Mouse (Mus musculus) intestine, embryonic 16.5 days (tissue): ENCODE results near the gene Trip4. TPM values are rescaled to one million over a fixed set of nuclear protein-coding genes. Genes with fewer than 3 reads are reported as not detected.
A peak's percentile ranks its signal among the peaks of the same experiment; 100 is the strongest.

Source experiments
- ATAC-seq: fragments of 200-750 bp; cut with Nextera tagmentation; 2 replicates; pipeline ENCODE4 v1.8.0; 2017; ENCODE audit warnings: moderate TSS enrichment, moderate library complexity
- H3K27ac ChIP-seq: fragments of 300-500 bp; sonication (generic); 2 replicates; pipeline ENCODE4 v1.5.1; 2014; ENCODE audit warnings: mild to moderate bottlenecking, low read length
- H3K27me3 ChIP-seq: fragments of 300-500 bp; sonication (generic); replicated peaks from 2 replicates; pipeline ENCODE4 v1.6.1; 2014; ENCODE audit warnings: low read length, control low read depth, mixed read lengths; ENCODE audit not compliant: control insufficient read depth, insufficient read depth
- H3K36me3 ChIP-seq: fragments of 300-500 bp; sonication (generic); 2 replicates; pipeline ENCODE4 v1.6.1; 2014; ENCODE audit warnings: low read length, control low read depth; ENCODE audit not compliant: control insufficient read depth, insufficient read depth
- H3K4me1 ChIP-seq: fragments of 300-500 bp; sonication (generic); 2 replicates; pipeline ENCODE4 v1.6.1; 2014; ENCODE audit warnings: low read length, control low read depth, mixed read lengths; ENCODE audit not compliant: control insufficient read depth, insufficient read depth
- H3K4me2 ChIP-seq: fragments of 300-500 bp; sonication (generic); 2 replicates; pipeline ENCODE4 v1.6.1; 2014; ENCODE audit warnings: low read depth, low read length, control low read depth
- H3K4me3 ChIP-seq: fragments of 300-500 bp; sonication (generic); 2 replicates; pipeline ENCODE4 v1.5.1; 2014; ENCODE audit warnings: mild to moderate bottlenecking, low read length
- H3K9ac ChIP-seq: fragments of 300-500 bp; sonication (generic); 2 replicates; pipeline ENCODE4 v1.6.1; 2014; ENCODE audit warnings: low read depth, low read length
- H3K9me3 ChIP-seq: fragments of 300-500 bp; sonication (generic); 2 replicates; pipeline ENCODE4 v1.6.1; 2016; ENCODE audit warnings: low read length, control low read depth; ENCODE audit not compliant: control insufficient read depth
- WGBS: fragments of 180-500 bp; shearing (Covaris S2); extraction: QIAGEN DNeasy Blood & Tissue Kit; methylation state at CpG from one replicate; pipeline ENCODE4 v1.1.7; 2014; 5-methylcytosine and 5-hydroxymethylcytosine counted together
- polyA plus RNA-seq: library from polyadenylated mRNA; unstranded; fragments of >200 nt; fragmentation: Nextera tagmentation; extraction: Ambion mirVana; gene quantifications from 2 replicates; pipeline ENCODE4 v1.2.1, GENCODE M21; 2015

Trip4 gene
- 20.3 and 22.2 TPM in 2 replicates for polyA plus RNA-seq

DNA sequence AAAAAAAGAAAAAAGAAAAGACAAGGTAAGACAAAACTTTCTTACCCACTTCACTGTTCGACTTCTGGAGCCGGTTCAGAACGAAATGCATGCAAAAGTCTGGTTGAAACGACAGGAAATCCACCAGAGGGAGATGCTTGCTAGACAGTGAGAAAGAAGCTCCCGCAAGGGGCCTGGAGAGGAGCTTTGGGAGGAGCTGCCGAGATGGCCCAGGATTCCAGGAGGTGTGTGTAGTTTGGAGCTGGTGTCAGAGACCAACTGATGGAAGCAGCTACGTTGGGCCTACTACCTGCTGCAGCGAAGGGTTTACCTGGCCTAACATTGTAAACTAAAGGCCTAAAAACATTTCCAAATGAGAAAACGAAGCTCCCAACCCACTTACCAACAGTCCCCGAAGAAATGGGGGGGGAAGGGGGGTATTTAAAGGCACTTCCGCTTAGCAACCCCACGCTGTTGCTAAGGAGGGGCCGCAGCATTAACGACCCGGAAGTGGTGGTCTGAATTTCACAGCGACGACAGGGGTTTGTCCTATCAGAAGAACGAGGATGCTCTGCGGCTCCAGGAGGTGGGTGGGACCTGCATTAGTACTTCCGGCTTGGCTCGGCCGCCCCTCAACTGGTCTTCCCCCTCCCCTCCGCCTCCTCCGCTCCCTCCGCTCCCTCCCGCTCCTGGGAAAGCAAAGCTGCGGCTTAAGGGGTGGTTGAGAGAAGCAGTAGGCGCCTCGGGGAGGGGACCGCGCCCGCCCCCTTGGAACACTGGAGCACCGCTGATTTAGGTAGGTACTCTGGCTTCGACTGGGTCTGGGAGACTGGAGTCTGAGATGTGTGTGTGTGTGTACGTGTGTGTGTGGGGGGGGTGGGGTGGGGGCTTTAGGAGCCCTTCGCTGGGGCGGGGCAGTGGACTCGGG, at the start of gene Trip4, which contains the start of gene Csnk1g1:
Gene Trip4 (minus strand): TSS at position 401 of the 907 bp plus-strand sequence.
Gene Csnk1g1 (plus strand): TSS at position 531 of the 907 bp plus-strand sequence.
- Histone ChIP-seq H3K27ac (peak within 1 kb of the TSS; percentile 94), H3K27me3 (no peaks in the 10 kb centered on the region), H3K9me3 (no peaks in the 10 kb centered on the region), H3K9ac (peak within 1 kb of the TSS; percentile 86), H3K4me3 (peak within 1 kb of the TSS; percentile 83), H3K4me1 (no peaks in the 10 kb centered on the region; the same call in 1 of the 2 replicates), H3K4me2 (peak within 1 kb of the TSS; percentile 70), H3K36me3 (0 out of 2 replicates have a peak, but pooled peaks cover under 1% of the 10 kb centered on the region)
- peak; percentile 99 for ATAC-seq
- whole genome bisulfite sequencing = under 1% methylated on average over 38 of the region's 38 CpGs

DNA sequence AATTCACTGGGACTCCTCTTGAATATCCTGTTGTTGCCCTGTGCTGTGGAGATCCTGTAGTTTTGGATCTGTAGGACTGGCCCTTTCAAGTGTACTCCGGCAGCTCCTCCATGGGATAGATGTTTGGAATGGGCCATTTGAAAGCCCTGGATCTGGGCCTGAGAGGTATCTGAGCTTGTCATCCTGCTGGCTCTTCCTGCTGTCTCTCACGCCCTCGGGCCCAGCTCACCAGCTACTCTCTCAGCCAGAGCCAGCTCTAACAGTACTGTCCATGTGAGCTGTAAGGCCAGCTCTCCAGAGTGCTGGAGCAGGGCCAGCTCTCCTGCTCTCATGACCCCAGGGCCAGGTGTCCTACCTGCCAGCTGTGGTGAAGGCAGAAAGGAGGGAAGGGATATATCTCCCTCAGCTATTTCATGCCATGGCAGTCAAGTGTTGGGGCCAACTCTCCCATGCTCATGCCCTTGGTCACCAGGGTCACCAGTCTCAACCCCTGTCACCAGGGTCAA, 42.5 kb upstream of the Trip4 start:
- no peak overlapping the region for H3K9ac ChIP-seq
- no peak for ATAC-seq
- WGBS = 92% methylated on average over 3 of the region's 3 CpGs
- H3K4me1 ChIP-seq = no peaks in the 10 kb centered on the region
- no peaks in the 10 kb centered on the region for H3K27me3 ChIP-seq
- no peaks in the 10 kb centered on the region for H3K36me3 ChIP-seq
- H3K4me3 ChIP-seq = no peak overlapping the region
- H3K9me3 ChIP-seq = no peaks in the 10 kb centered on the region
- no peak overlapping the region for H3K27ac ChIP-seq
- no peak overlapping the region for H3K4me2 ChIP-seq

DNA sequence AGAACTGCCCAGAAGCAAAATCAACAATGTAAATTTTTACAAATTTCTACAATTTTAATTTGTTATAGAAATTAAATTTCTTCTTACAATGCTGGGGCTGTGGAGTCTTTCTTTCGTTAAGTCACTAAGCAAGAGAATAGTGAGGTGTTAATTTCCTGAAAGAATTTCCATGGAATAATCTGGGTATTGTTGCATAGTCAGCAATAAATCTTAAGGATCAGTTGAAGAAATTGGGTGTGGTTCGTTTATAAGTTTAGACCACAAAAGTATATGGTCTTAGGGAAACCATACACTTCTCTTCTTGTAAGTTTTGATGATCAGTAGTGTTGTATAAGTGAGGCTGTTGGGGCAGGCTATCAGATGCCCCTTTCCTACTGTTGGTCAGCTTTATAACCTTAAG, 29.0 kb upstream of the Trip4 start:
- Histone ChIP-seq H3K4me3 (no peak overlapping the region), H3K27me3 (no peaks in the 10 kb centered on the region), H3K4me2 (no peak overlapping the region), H3K9me3 (no peaks in the 10 kb centered on the region), H3K4me1 (no peaks in the 10 kb centered on the region), H3K27ac (no peak overlapping the region), H3K9ac (no peak overlapping the region), H3K36me3 (no peaks in the 10 kb centered on the region)
- ATAC-seq = no peak
- 89% methylated on average over 2 of the region's 2 CpGs for WGBS

DNA sequence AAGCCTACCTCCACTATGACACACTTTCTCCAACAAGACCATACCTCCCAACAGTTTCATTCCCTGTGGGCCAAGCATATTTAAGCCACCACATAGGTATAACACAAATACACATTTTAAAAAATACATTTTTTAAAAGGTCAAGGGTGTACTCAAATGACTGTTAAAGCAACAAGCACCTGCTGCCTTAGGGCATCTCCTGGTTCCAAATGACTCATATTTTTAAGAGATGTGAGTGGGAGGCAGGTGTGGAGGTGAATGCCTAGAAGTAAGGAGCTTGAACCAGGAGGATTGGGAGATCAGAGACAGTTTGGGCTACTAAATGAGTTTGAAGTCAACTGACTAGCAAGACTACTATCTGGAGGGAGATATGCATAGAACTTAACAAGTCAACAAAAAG, 21.2 kb upstream of the Trip4 start:
- Histone ChIP-seq H3K9ac (no peak overlapping the region), H3K4me1 (no peaks in the 10 kb centered on the region), H3K4me2 (no peak overlapping the region), H3K27ac (no peak overlapping the region), H3K36me3 (no peaks in the 10 kb centered on the region), H3K9me3 (no peaks in the 10 kb centered on the region), H3K4me3 (no peak overlapping the region), H3K27me3 (no peaks in the 10 kb centered on the region)
- no peak for ATAC-seq

DNA sequence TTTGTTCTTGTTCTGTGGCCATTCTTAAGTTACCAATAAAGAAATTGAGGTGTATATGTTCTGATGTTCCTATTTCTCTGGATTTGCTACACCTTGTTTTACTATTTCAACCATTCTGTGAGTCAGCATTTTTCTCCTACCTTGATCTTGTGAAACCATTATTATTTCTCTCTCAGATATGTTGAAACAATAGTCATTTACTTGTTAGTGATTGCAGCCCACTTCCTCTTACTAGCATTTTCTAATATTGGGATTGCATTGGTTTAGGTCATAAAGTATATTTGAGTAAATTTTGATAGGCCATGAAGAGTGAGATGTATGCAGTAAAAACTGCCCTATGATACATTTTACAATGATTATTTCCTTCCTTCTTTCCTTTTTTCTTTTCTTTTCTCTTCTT, 19.9 kb upstream of the Trip4 start:
- H3K9me3 ChIP-seq = no peaks in the 10 kb centered on the region
- no peak overlapping the region for H3K4me3 ChIP-seq
- ATAC-seq = no peak
- no peaks in the 10 kb centered on the region for H3K36me3 ChIP-seq
- no peak overlapping the region for H3K4me2 ChIP-seq
- H3K9ac ChIP-seq = no peak overlapping the region
- H3K27me3 ChIP-seq = no peaks in the 10 kb centered on the region
- H3K27ac ChIP-seq = no peak overlapping the region
- no peaks in the 10 kb centered on the region for H3K4me1 ChIP-seq

DNA sequence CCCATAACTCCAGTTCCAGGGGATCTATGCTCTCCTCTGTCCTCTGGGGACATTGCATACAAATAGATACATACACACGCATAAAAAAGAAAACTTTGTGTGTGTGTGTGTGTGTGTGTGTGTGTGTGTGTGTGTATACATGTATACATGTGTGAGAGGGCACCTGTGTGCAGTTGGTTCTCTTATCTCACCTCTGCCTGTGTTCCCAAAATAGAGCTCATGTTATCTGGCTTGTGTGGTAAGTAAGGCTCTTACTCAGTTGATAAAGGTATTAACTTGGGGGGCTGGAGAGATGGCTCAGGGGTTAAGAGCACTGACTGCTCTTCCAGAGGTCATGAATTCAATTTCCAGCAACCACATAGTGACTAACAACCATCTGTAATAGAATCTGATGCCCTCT, 8.4 kb upstream of the Trip4 start:
- WGBS = 71% methylated on average over 1 of the region's 1 CpGs
- no peaks in the 10 kb centered on the region for H3K4me1 ChIP-seq
- H3K27me3 ChIP-seq = no peaks in the 10 kb centered on the region
- no peaks in the 10 kb centered on the region for H3K9me3 ChIP-seq
- H3K27ac ChIP-seq = no peak overlapping the region
- no peak overlapping the region for H3K4me2 ChIP-seq
- H3K4me3 ChIP-seq = no peak overlapping the region
- no peaks in the 10 kb centered on the region for H3K36me3 ChIP-seq
- no peak for ATAC-seq
- no peak overlapping the region for H3K9ac ChIP-seq

DNA sequence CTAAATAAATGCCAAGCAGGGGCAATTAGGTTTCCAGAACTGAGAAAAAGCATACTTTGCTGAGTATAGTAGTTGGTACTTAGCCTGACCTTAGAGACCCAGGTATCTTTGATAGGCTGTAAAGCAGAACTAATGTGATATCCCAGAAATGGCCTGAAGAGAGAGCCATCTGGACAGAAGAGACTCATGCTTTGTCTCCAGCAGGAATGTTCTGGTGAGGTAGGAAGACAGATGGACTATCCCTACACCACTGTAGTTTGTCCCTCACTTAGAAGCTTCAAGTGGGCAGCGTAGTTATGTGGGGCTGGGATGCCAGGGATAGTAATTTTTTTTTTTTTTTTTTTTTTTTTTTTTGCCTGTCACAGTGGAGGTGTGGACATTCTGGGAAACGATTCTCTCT, 5.4 kb upstream of the Trip4 start:
- no peak overlapping the region for H3K4me3 ChIP-seq
- H3K9ac ChIP-seq = no peak overlapping the region
- no peaks in the 10 kb centered on the region for H3K9me3 ChIP-seq
- H3K4me2 ChIP-seq = no peak overlapping the region
- no peak for ATAC-seq
- H3K4me1 ChIP-seq = no peaks in the 10 kb centered on the region; the same call in 1 of the 2 replicates
- H3K27ac ChIP-seq = no peak overlapping the region
- 80% methylated on average over 2 of the region's 2 CpGs for WGBS
- H3K27me3 ChIP-seq = no peaks in the 10 kb centered on the region
- no peaks in the 10 kb centered on the region for H3K36me3 ChIP-seq

DNA sequence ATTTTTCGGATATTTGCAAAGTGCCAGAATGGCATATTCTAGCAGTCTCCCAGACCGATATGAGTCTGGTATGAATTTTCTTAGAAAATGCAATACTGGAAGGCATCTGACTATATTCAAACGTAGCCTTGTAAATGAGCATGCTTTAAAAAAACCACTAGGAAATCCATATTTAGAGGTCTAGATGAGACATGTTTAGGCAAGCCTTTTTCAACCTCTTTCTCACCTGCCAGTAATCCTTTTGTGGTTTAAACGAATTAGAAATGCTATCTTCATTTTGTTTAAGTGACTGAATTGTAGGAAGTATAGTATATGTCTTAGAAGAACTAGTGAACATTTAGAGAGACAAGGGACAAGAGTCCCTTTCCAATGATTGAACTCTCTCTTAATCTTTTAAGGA, 1.2 kb upstream of the Trip4 start:
- WGBS = 7% methylated on average over 4 of the region's 4 CpGs
- no peaks in the 10 kb centered on the region for H3K9me3 ChIP-seq
- H3K27ac ChIP-seq = peak overlapping the region; percentile 94
- no peaks in the 10 kb centered on the region for H3K36me3 ChIP-seq
- H3K4me2 ChIP-seq = peak overlapping the region; percentile 70
- H3K4me3 ChIP-seq = peak overlapping the region; percentile 83
- no peak for ATAC-seq
- peak overlapping the region; percentile 86 for H3K9ac ChIP-seq
- H3K4me1 ChIP-seq = no peaks in the 10 kb centered on the region; the same call in 1 of the 2 replicates
- no peaks in the 10 kb centered on the region for H3K27me3 ChIP-seq

DNA sequence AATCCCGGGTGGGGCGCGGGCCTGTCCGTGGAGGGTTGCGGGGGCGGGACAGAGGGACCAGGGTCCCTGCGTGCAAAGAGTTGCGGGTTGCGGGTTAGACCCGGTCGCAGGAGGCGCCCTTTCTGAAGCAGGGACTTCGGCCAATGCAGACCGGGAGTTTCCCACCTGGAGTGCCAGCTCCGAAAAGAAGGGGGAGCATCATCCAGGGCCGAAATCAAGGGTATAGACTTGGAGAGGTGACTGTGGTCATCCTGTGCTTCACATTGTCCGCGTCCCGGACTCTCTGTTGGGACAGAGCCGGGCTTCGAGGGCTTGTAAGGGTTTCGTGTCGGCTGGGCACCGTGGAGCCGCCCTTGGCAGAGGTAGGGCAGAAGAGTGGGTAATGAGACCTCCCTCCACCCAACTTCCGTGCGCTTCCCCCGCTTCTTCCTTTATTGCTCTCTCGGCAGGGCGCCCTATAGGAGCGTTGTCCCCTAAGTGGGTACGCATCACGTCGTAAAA, 757 bp upstream of the Trip4 start:
- peak; percentile 26 for ATAC-seq
- peak overlapping the region; percentile 83 for H3K4me3 ChIP-seq
- H3K36me3 ChIP-seq = no peaks in the 10 kb centered on the region
- peak overlapping the region; percentile 70 for H3K4me2 ChIP-seq
- H3K27me3 ChIP-seq = no peaks in the 10 kb centered on the region
- H3K9ac ChIP-seq = peak overlapping the region; percentile 86
- no peaks in the 10 kb centered on the region; the same call in 1 of the 2 replicates for H3K4me1 ChIP-seq
- peak overlapping the region; percentile 94 for H3K27ac ChIP-seq
- WGBS = 0% methylated on average over 34 of the region's 34 CpGs
- H3K9me3 ChIP-seq = no peaks in the 10 kb centered on the region
